Mouse (Mus musculus) midbrain, embryonic 13.5 days (tissue): Measurements from ENCODE around the gene Bag5. TPM values are rescaled to one million over a fixed set of nuclear protein-coding genes. Genes with fewer than 3 reads are reported as not detected.

Source experiments
- ATAC-seq: fragments of 200-750 bp; cut with Nextera tagmentation; 2 replicates; pipeline ENCODE4 v1.8.0; 2017; ENCODE audit warnings: mild to moderate bottlenecking, moderate TSS enrichment, moderate library complexity
- H3K27ac ChIP-seq: fragments of 300-500 bp; sonication (generic); 2 replicates; pipeline ENCODE4 v1.5.1; 2015; ENCODE audit warnings: inconsistent platforms, mild to moderate bottlenecking, moderate library complexity
- H3K27me3 ChIP-seq: fragments of 300-500 bp; sonication (generic); 2 replicates; pipeline ENCODE4 v1.6.1; 2015; ENCODE audit warnings: mild to moderate bottlenecking, inconsistent platforms
- H3K36me3 ChIP-seq: fragments of 300-500 bp; sonication (generic); 2 replicates; pipeline ENCODE4 v1.6.1; 2015; ENCODE audit warnings: mild to moderate bottlenecking, inconsistent platforms
- H3K4me1 ChIP-seq: fragments of 300-500 bp; sonication (generic); replicated peaks from 2 replicates; pipeline ENCODE4 v1.6.1; 2015; ENCODE audit warnings: inconsistent platforms
- H3K4me2 ChIP-seq: fragments of 300-500 bp; sonication (generic); replicated peaks from 2 replicates; pipeline ENCODE4 v1.6.1; 2015; ENCODE audit warnings: moderate library complexity, mild to moderate bottlenecking, inconsistent platforms
- H3K4me3 ChIP-seq: fragments of 300-500 bp; sonication (generic); replicated peaks from 2 replicates; pipeline ENCODE4 v1.5.1; 2015; ENCODE audit warnings: mild to moderate bottlenecking, inconsistent platforms
- H3K9ac ChIP-seq: fragments of 300-500 bp; sonication (generic); replicated peaks from 2 replicates; pipeline ENCODE4 v1.6.1; 2015; ENCODE audit warnings: mild to moderate bottlenecking, inconsistent platforms
- H3K9me3 ChIP-seq: fragments of 300-500 bp; sonication (generic); 2 replicates; pipeline ENCODE4 v1.6.1; 2016; ENCODE audit warnings: mild to moderate bottlenecking, inconsistent platforms
- WGBS: fragments of 180-500 bp; shearing (Covaris S2); methylation state at CpG from one replicate; pipeline ENCODE4 v1.1.7; 2015; 5-methylcytosine and 5-hydroxymethylcytosine counted together
- polyA plus RNA-seq: library from polyadenylated mRNA; unstranded; fragments of >200 nt; fragmentation: Nextera tagmentation; extraction: Ambion mirVana; gene quantifications from 2 replicates; pipeline ENCODE4 v1.2.1, GENCODE M21; 2015

The Bag5 gene
- polyA plus RNA-seq, 1 experiment from 2014 or later = 63.9 TPM

GRCm38 (mm10) chr12:111710091-111710490, 3.0 kb downstream of the Bag5 start:
- H3K36me3 ChIP-seq = peaks cover 51% of the 10 kb centered on the region
- no peak for ATAC-seq
- no peaks in the 10 kb centered on the region for H3K27me3 ChIP-seq
- H3K4me1 ChIP-seq = peaks cover 26% of the 10 kb centered on the region
- no peak overlapping the region for H3K4me3 ChIP-seq
- H3K9me3 ChIP-seq = no peaks in the 10 kb centered on the region
- WGBS = 95% methylated on average over 10 of the region's 10 CpGs
- H3K27ac ChIP-seq = no peak overlapping the region
- no peak overlapping the region for H3K9ac ChIP-seq
- no peak overlapping the region for H3K4me2 ChIP-seq

GRCm38 (mm10) chr12:111708181-111708580, 4.9 kb downstream of the Bag5 start:
- 90% methylated on average over 4 of the region's 4 CpGs for WGBS
- peaks cover 51% of the 10 kb centered on the region for H3K36me3 ChIP-seq
- no peak for ATAC-seq
- no peak overlapping the region for H3K9ac ChIP-seq
- peaks cover 17% of the 10 kb centered on the region for H3K4me1 ChIP-seq
- H3K27me3 ChIP-seq = no peaks in the 10 kb centered on the region
- H3K27ac ChIP-seq = no peak overlapping the region
- H3K4me3 ChIP-seq = no peak overlapping the region
- H3K4me2 ChIP-seq = no peak overlapping the region
- H3K9me3 ChIP-seq = no peaks in the 10 kb centered on the region

- Histone ChIP-seq H3K9ac (0 out of 2 replicates have a peak overlapping the region, but pooled peaks have one; percentile 28), H3K27me3 (no peaks in the 10 kb centered on the region), H3K4me3 (no peak overlapping the region), H3K36me3 (peaks cover 41% of the 10 kb centered on the region), H3K9me3 (no peaks in the 10 kb centered on the region), H3K4me1 (peaks cover 5% of the 10 kb centered on the region; the same call in 1 of the 2 replicates), H3K27ac (no peak overlapping the region), H3K4me2 (no peak overlapping the region)
- no peak for ATAC-seq
- WGBS = 88% methylated on average over 15 of the region's 15 CpGs
Observed at GRCm38 (mm10) chr12:111705186-111705973, 7.7 kb downstream of the Bag5 start.

GRCm38 (mm10) chr12:111704609-111705008, 8.4 kb downstream of the Bag5 start:
- 63% methylated on average over 9 of the region's 9 CpGs for WGBS
- Histone ChIP-seq H3K36me3 (peaks cover 33% of the 10 kb centered on the region), H3K4me3 (no peak overlapping the region), H3K27me3 (no peaks in the 10 kb centered on the region), H3K9ac (peak overlapping the region; percentile 28; the same call in 1 of the 2 replicates), H3K4me1 (peaks cover 5% of the 10 kb centered on the region; the same call in 1 of the 2 replicates), H3K4me2 (no peak overlapping the region), H3K9me3 (no peaks in the 10 kb centered on the region), H3K27ac (no peak overlapping the region)
- 0 out of 2 replicates have a peak, but pooled peaks have one; percentile 43 for ATAC-seq

- no peak overlapping the region for H3K9ac ChIP-seq
- WGBS = 83% methylated on average over 3 of the region's 3 CpGs
- ATAC-seq = no peak
Observed at GRCm38 (mm10) chr12:111703301-111703700, 9.8 kb downstream of the Bag5 start.

GRCm38 (mm10) chr12:111700920-111701458, 12.1 kb downstream of the Bag5 start:
- Histone ChIP-seq H3K4me1 (peaks cover 8% of the 10 kb centered on the region), H3K4me3 (no peak overlapping the region), H3K9me3 (no peaks in the 10 kb centered on the region), H3K4me2 (no peak overlapping the region), H3K27me3 (no peaks in the 10 kb centered on the region), H3K9ac (no peak overlapping the region), H3K36me3 (0 out of 2 replicates have a peak, but pooled peaks cover 5% of the 10 kb centered on the region), H3K27ac (no peak overlapping the region)
- no peak for ATAC-seq
- 81% methylated on average over 9 of the region's 9 CpGs for WGBS

More at GRCm38 (mm10) chr12:111703301-111703700, 9.8 kb downstream of the Bag5 start:
- Histone ChIP-seq H3K27ac (no peak overlapping the region), H3K4me3 (no peak overlapping the region), H3K27me3 (no peaks in the 10 kb centered on the region), H3K9me3 (no peaks in the 10 kb centered on the region), H3K4me2 (no peak overlapping the region), H3K36me3 (peaks cover 20% of the 10 kb centered on the region), H3K4me1 (peaks cover 5% of the 10 kb centered on the region; the same call in 1 of the 2 replicates)

GRCm38 (mm10) chr12:111699542-111699941, 13.5 kb downstream of the Bag5 start:
- Histone ChIP-seq H3K4me1 (peaks cover 17% of the 10 kb centered on the region), H3K27me3 (no peaks in the 10 kb centered on the region), H3K9me3 (no peaks in the 10 kb centered on the region), H3K9ac (no peak overlapping the region), H3K36me3 (no peaks in the 10 kb centered on the region), H3K4me2 (no peak overlapping the region), H3K27ac (no peak overlapping the region), H3K4me3 (no peak overlapping the region)
- 90% methylated on average over 4 of the region's 4 CpGs for WGBS
- ATAC-seq = no peak

GRCm38 (mm10) chr12:111698346-111698913, 14.6 kb downstream of the Bag5 start:
- Histone ChIP-seq H3K36me3 (no peaks in the 10 kb centered on the region), H3K4me1 (peaks cover 29% of the 10 kb centered on the region), H3K9me3 (no peaks in the 10 kb centered on the region), H3K4me3 (no peak overlapping the region), H3K27me3 (no peaks in the 10 kb centered on the region), H3K9ac (no peak overlapping the region), H3K27ac (no peak overlapping the region), H3K4me2 (no peak overlapping the region)
- ATAC-seq = no peak
- 81% methylated on average over 6 of the region's 6 CpGs for WGBS

GRCm38 (mm10) chr12:111697708-111698107, 15.3 kb downstream of the Bag5 start:
- no peak for ATAC-seq
- H3K4me2 ChIP-seq = no peak overlapping the region
- no peak overlapping the region for H3K9ac ChIP-seq
- H3K36me3 ChIP-seq = no peaks in the 10 kb centered on the region
- no peak overlapping the region for H3K27ac ChIP-seq
- no peak overlapping the region for H3K4me3 ChIP-seq
- no peaks in the 10 kb centered on the region for H3K27me3 ChIP-seq
- 71% methylated on average over 4 of the region's 4 CpGs for WGBS
- peaks cover 36% of the 10 kb centered on the region for H3K4me1 ChIP-seq
- H3K9me3 ChIP-seq = no peaks in the 10 kb centered on the region

GRCm38 (mm10) chr12:111696239-111696638, 16.8 kb downstream of the Bag5 start:
- WGBS = 22% methylated on average over 6 of the region's 6 CpGs
- no peak overlapping the region for H3K4me2 ChIP-seq
- H3K4me3 ChIP-seq = no peak overlapping the region
- no peak overlapping the region for H3K9ac ChIP-seq
- peaks cover 49% of the 10 kb centered on the region for H3K4me1 ChIP-seq
- ATAC-seq = 0 out of 2 replicates have a peak, but pooled peaks have one; percentile 7
- H3K9me3 ChIP-seq = no peaks in the 10 kb centered on the region
- no peaks in the 10 kb centered on the region for H3K27me3 ChIP-seq
- peak overlapping the region; percentile 96 for H3K27ac ChIP-seq
- H3K36me3 ChIP-seq = no peaks in the 10 kb centered on the region

- WGBS = 21% methylated on average over 13 of the region's 13 CpGs
- H3K4me1 ChIP-seq = peaks cover 60% of the 10 kb centered on the region
- H3K36me3 ChIP-seq = no peaks in the 10 kb centered on the region
- peak overlapping the region; percentile 51 for H3K9ac ChIP-seq
- H3K27me3 ChIP-seq = no peaks in the 10 kb centered on the region
- no peaks in the 10 kb centered on the region for H3K9me3 ChIP-seq
- ATAC-seq = peak; percentile 57
- no peak overlapping the region for H3K4me3 ChIP-seq
- peak overlapping the region; percentile 39 for H3K4me2 ChIP-seq
- H3K27ac ChIP-seq = peak overlapping the region; percentile 96
Observed at GRCm38 (mm10) chr12:111694880-111695804, 17.9 kb downstream of the Bag5 start.
